Mouse (Mus musculus) testis, postnatal 14 days (tissue): Measurements from ENCODE around the gene Usp6nl.
A peak's percentile ranks its signal among the peaks of the same experiment; 100 is the strongest.

Experiments
- DNase-seq: peaks from one replicate; pipeline ENCODE4 v3.0.0; 2021; ENCODE audit warnings: low spot score

Usp6nl gene

DNA sequence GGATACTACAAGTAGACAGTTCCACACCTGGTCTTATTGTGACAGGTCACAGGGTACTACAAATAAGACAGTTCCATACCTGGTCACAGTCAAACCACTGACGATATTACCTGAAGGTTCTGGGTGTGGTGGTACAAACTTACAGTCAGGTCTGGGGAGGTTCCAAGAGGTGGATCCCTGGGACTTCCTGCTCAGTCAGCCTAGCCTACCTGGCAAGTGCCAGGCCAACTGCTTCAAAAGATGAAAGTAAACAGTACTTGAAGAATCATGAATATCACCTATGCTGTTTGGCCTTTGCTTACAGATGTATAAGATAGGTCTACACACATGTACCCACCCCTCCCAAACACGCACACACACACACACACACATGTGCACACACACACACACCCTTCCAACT is 91.3 kb downstream of the Usp6nl start:
- no peak for DNase-seq

- no peak for DNase-seq
These were observed 91.9 kb downstream of the Usp6nl start for GRCm38 (mm10) chr2:6414400-6414799.

DNA sequence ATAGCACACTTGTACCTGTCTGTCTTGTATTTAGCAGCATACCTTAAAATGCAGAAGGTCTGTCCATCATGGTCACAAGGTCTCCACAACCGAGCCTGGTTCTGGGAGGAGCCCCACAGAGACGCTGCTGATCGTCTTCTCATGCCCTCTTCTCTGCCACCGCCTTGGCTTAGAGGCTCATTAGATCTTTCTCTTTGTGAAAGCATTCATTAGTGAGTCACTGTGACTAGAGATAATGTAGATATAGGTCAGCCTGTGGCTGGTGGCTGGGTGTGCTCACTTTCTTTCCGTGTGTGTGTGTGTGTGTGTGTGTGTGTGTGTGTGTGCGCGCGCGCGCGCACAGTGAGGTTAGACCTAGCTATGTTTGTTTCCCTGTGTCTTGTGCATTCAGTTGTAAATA is 94.7 kb downstream of the Usp6nl start:
- DNase-seq: no peak

GRCm38 (mm10) chr2:6423661-6424550 is 101.4 kb downstream of the Usp6nl start:
- DNase-seq: no peak

- no peak for DNase-seq
These were observed 102.4 kb downstream of the Usp6nl start for GRCm38 (mm10) chr2:6424851-6425250.

GRCm38 (mm10) chr2:6436085-6436950 is 113.9 kb downstream of the Usp6nl start:
- DNase-seq: no peak

- no peak for DNase-seq
These were observed 119.2 kb downstream of the Usp6nl start for GRCm38 (mm10) chr2:6441688-6442087.

DNA sequence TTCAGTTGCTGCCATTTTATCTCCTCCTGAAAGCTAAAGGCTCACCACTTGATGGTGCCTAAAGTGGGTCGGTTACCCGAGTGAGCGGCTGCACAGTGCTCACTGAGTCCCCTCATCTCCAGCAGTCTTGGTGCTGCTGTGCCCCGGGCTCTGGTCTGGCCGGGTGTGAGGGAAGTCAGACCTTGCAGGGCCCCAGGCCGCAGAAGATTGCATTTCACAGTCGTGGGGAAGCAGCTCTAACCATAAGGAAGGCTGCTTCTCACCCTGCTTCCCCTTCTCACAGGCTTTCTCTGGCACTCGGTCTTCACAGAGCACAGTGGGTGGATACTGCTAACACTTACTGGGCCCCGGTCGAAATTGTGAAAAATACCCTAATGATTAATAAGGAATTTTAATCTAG is 119.8 kb downstream of the Usp6nl start:
- DNase-seq: no peak

GRCm38 (mm10) chr2:6444015-6444414 is 121.5 kb downstream of the Usp6nl start:
- DNase-seq: no peak

- DNase-seq: no peak
These were observed 122.3 kb downstream of the Usp6nl start for GRCm38 (mm10) chr2:6444723-6445169.

DNA sequence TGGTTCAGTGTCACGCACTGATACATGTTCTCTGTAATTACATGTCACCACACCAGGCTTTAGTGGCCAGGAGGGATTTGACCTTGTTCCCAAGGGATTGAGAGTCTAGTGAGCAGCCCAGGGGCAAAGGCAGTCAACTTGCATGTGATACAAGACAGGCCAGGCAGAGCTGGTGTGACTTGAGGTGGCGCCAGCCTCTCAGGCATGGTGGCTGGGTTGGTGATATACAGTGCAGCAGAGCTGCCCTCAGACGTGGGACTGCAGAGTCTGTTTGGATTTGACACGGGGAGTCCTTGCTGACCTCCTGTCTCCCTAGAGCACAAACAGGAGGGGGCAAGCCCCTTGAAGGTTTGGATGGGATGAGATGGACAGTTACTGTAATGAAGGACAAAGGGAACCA is 123.4 kb downstream of the Usp6nl start:
- no peak for DNase-seq

DNA sequence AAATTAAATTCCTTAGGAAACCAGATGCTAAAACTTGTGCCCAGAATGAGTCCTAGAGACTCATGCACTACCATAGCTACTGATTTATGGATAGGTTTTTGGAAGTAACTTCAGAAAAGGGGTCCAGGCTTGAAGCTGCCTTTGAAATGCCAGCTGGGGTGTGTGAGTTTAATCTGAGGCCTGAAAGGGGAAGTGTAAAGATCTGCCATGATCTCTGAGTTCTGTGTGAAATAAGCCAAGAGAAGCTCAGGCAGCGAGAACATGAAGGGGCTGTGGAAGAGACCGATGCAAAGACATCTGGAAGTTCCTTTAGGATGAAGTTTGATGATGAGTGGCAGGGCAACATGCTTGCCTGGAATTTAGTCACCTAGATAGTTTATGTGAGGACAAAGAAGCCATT is 126.4 kb downstream of the Usp6nl start:
- DNase-seq: no peak

GRCm38 (mm10) chr2:6449656-6450055 is 127.2 kb downstream of the Usp6nl start:
- no peak for DNase-seq

- no peak for DNase-seq
These were observed 128.1 kb downstream of the Usp6nl start for GRCm38 (mm10) chr2:6450544-6450943.

- DNase-seq: no peak
These were observed 132.6 kb downstream of the Usp6nl start for GRCm38 (mm10) chr2:6454941-6455516.

DNA sequence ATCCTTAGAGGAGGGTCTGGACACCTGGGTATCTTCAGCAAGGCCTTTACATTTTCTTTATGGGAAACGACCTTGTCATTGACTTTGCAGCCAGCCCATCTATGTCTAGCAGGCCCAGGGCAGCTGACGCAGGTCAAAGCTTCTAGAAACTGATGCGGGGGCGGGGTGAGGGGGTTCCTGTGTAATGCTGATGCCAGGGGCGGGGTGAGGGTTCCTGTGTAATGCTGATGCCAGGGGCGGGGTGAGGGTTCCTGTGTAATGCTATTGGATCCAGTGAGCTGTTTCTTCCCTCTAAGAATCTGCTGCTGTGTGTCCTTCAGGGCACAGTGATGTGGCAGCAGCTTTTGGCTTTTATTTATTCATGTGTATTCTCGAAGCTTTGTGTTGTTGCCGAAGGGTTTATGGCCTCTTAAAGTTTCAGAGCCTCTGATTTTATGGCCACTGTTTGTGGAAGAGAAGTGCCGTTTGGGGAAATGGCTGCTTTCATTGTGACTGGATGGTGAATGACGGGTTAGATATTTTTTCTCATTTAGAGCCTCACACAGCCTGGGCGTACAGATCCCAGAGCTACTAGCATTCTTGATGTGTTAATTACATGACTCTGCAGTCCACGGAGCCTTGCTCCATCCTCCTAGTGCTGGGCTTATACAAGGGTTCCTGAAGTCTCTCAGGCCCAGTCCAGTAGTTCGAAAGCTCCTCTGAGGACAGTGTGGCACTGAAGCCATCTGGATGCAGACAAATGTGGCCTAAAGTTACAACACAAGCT is 137.0 kb downstream of the Usp6nl start:
- DNase-seq: no peak

- no peak for DNase-seq
These were observed 139.8 kb downstream of the Usp6nl start for GRCm38 (mm10) chr2:6462306-6462705.

GRCm38 (mm10) chr2:6463772-6464661 is 141.6 kb downstream of the Usp6nl start:
- no peak for DNase-seq

GRCm38 (mm10) chr2:6466396-6466795 is 143.9 kb downstream of the Usp6nl start:
- DNase-seq: no peak

- no peak for DNase-seq
These were observed 144.9 kb downstream of the Usp6nl start for GRCm38 (mm10) chr2:6467318-6467717.

DNA sequence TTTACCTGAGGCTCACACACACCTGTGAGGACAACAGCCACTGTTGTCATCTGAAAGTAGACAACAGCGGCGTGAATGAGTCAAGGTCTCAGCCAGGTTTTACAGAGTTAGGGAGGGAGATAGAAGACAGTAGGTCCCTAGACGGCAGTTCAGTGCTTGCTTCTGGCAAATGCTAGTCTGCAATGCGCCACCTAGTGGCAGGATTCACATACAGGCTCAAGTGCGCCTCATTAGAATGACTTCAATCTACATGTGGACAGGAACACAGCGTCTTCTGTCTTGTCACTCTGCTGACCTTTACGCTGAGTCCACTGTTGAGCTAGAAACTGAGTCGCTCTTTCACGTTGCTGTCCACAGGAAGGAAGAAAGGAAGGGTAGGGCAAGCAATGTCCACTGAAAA is 146.7 kb downstream of the Usp6nl start:
- peak; percentile 49 for DNase-seq
